In genomic region chr3:150759854-150760253, GRCm38 (mm10) we compare ENCODE assay signal across 16 mouse cellular contexts.
"Had no signal": no experiment of that assay in that cellular context is flagged by ENCODE, and none has a peak within 500 bp of the region (broad histone marks: within the 10 kb centered on the region; RNA-seq: fewer than 3 reads in every experiment).

No protein-coding gene starts in this region.

- H3K9me3 ChIP-seq: lung, embryonic 15.5 days; megakaryocyte, embryonic 14.5 days; midbrain, embryonic 13.5 days; neural tube, embryonic 12.5 days; stomach, embryonic 15.5 days had no signal

- H3K4me1 ChIP-seq: lung, embryonic 15.5 days; megakaryocyte, embryonic 14.5 days; midbrain, embryonic 13.5 days; neural tube, embryonic 12.5 days; stomach, embryonic 15.5 days had no signal

- ATAC-seq: lung, postnatal 0 days; midbrain, embryonic 13.5 days had no signal

- H3K27ac ChIP-seq: lung, embryonic 15.5 days; macrophage; midbrain, embryonic 13.5 days; neural tube, embryonic 12.5 days; stomach, embryonic 15.5 days; stomach, postnatal 0 days had no signal

- DNase-seq: lung, adult 2 months; lung, postnatal 14 days; lung, postnatal 36 days; right cerebral cortex, postnatal 14 days; thymus, adult 2 months; thymus, postnatal 25 days; thymus, postnatal 4 days had no signal

- H3K36me3 ChIP-seq: lung, embryonic 15.5 days; midbrain, embryonic 13.5 days; neural tube, embryonic 12.5 days; stomach, embryonic 15.5 days had no signal

- H3K9ac ChIP-seq: lung, embryonic 15.5 days; midbrain, embryonic 13.5 days; neural tube, embryonic 12.5 days; stomach, embryonic 15.5 days had no signal

- H3K4me2 ChIP-seq: lung, embryonic 15.5 days; midbrain, embryonic 11.5 days; midbrain, embryonic 13.5 days; neural tube, embryonic 12.5 days; stomach, embryonic 15.5 days had no signal

- H3K4me3 ChIP-seq: lung, embryonic 15.5 days; megakaryocyte, embryonic 14.5 days; midbrain, embryonic 13.5 days; neural tube, embryonic 12.5 days; stomach, embryonic 15.5 days had no signal

- H3K27me3 ChIP-seq: lung, embryonic 15.5 days; megakaryocyte, embryonic 14.5 days; midbrain, embryonic 13.5 days; neural tube, embryonic 12.5 days; stomach, embryonic 15.5 days had no signal
